Mouse (Mus musculus) 3134 (cell line): ENCODE data around the gene Git1.

ENCODE experiments used
- DNase-seq: peaks from one replicate; pipeline ENCODE4 v3.0.0-alpha.2; 2011; ENCODE audit warnings: low spot score; ENCODE audit not compliant: insufficient read length; ENCODE audit errors: extremely low read depth

Git1 gene

GRCm38 (mm10) chr11:77476895-77477294, 16.5 kb upstream of the Git1 start:
- DNase-seq, result no peak

GRCm38 (mm10) chr11:77483043-77483442, 10.3 kb upstream of the Git1 start:
- DNase-seq, result peak; percentile 66

- DNase-seq, result peak; percentile 52
Measured at GRCm38 (mm10) chr11:77483510-77484255, 9.7 kb upstream of the Git1 start.

GRCm38 (mm10) chr11:77485229-77485628, 8.1 kb upstream of the Git1 start:
- DNase-seq, result no peak

- DNase-seq, result no peak
Measured at GRCm38 (mm10) chr11:77486798-77487197, 6.6 kb upstream of the Git1 start.

GRCm38 (mm10) chr11:77488771-77489581, 4.4 kb upstream of the Git1 start:
- DNase-seq, result peak; percentile 63

GRCm38 (mm10) chr11:77489591-77490235, 3.6 kb upstream of the Git1 start, which contains the start of gene Ankrd13b:
Gene Ankrd13b, minus strand, starts transcription at chr11:77489678.
- DNase-seq, result peak; percentile 61

- DNase-seq, result no peak
Measured at GRCm38 (mm10) chr11:77490451-77490850, 2.9 kb upstream of the Git1 start.

GRCm38 (mm10) chr11:77491123-77491501, 2.2 kb upstream of the Git1 start:
- peak; percentile 87 for DNase-seq

- peak; percentile 83 for DNase-seq
Measured at GRCm38 (mm10) chr11:77491502-77492291, 1.7 kb upstream of the Git1 start.

GRCm38 (mm10) chr11:77492311-77492871, 971 bp upstream of the Git1 start:
- peak; percentile 61 for DNase-seq

GRCm38 (mm10) chr11:77492911-77493332, 440 bp upstream of the Git1 start:
- peak; percentile 98 for DNase-seq

GRCm38 (mm10) chr11:77494344-77494676, 948 bp downstream of the Git1 start:
- no peak for DNase-seq

- no peak for DNase-seq
Measured at GRCm38 (mm10) chr11:77494782-77495181, 1.4 kb downstream of the Git1 start.

- no peak for DNase-seq
Measured at GRCm38 (mm10) chr11:77495507-77495906, 2.1 kb downstream of the Git1 start.

- no peak for DNase-seq
Measured at GRCm38 (mm10) chr11:77497341-77497756, 4.0 kb downstream of the Git1 start.

GRCm38 (mm10) chr11:77497851-77498250, 4.5 kb downstream of the Git1 start:
- no peak for DNase-seq

GRCm38 (mm10) chr11:77498261-77499139, 5.1 kb downstream of the Git1 start:
- DNase-seq, result no peak

- no peak for DNase-seq
Measured at GRCm38 (mm10) chr11:77499354-77499753, 6.0 kb downstream of the Git1 start.
